Mouse (Mus musculus): ENCODE results near the gene Ppp5c. TPM values are rescaled to one million over a fixed set of nuclear protein-coding genes. Genes with fewer than 3 reads are reported as not detected.
A peak's percentile ranks its signal among the peaks of the same experiment; 100 is the strongest.

Ppp5c gene
- polyA plus RNA-seq, 1 experiment: 126 TPM

DNA sequence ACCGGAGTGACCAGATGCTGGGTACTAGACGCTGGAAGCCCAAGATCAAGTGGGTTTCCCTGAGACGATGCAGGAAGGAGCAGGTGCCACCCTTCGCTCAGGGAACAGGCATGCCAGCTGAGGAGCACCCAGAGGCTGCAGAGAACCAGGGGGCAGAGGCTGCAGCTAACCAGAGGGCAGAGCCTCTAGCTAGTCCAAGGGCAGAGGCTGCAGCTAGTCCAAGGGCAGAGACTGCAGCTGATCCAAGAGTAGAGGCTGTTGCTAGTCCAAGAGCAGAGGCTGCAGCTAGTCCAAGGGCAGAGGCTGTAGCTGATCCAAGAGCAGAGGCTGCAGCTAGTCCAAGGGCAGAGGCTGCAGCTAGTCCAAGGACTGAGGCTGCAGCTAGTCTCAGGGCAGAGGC, 32.4 kb downstream of the Ppp5c start:
- Histone ChIP-seq H3ac (ENCODE audit: control insufficient read depth, insufficient read length) (peak overlapping the region; percentile 17), H3K4me2 (ENCODE audit: low read depth) (peak overlapping the region; percentile 80)

DNA sequence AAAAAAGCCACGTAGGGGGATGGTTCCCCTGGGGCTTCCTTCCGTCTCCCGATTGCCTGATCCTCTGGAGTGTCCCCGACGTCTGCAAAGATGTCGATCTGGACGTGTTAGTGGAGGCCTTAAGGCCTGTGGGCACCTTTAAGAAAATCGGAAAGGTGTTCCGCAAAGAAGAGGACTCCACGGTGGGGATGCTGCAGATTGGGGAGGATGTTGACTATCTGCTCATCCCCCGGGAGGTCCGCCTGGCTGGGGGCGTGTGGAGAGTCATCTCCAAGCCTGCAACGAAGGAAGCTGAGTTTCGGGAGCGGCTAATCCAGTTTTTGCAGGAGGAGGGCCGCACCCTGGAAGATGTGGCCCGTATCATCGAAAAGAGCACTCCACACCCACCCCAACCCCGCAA, 33.3 kb downstream of the Ppp5c start:
- Histone ChIP-seq H3K36me3 (ENCODE audit: control insufficient read depth, insufficient read depth) (no peaks in the 10 kb centered on the region), H3K4me3 (peak overlapping the region; percentile 87), H3ac (ENCODE audit: control insufficient read depth, insufficient read length) (peak overlapping the region; percentile 17), H3K4me2 (ENCODE audit: low read depth) (peak overlapping the region; percentile 80), H3K79me2 (ENCODE audit: control insufficient read depth, insufficient read depth) (peaks cover 18% of the 10 kb centered on the region), H3K27me3 (ENCODE audit: control insufficient read depth, insufficient read depth, insufficient read length) (no peaks in the 10 kb centered on the region)
- TF ChIP-seq SRF (IDR thresholded peaks at IDR 0.05; ENCODE audit: control insufficient read depth, insufficient read length, low read depth): no peak
- no peak for TF ChIP-seq USF1 (IDR thresholded peaks at IDR 0.05; ENCODE audit: low read depth)
- no peak for TF ChIP-seq MAX (IDR thresholded peaks at IDR 0.05; ENCODE audit: low read depth)
- TF ChIP-seq E2F4 (IDR thresholded peaks at IDR 0.05; ENCODE audit: insufficient read depth): no peak
- TF ChIP-seq REST (IDR thresholded peaks at IDR 0.05; ENCODE audit: insufficient read depth, insufficient read length): no peak
- TF ChIP-seq CEBPB (IDR thresholded peaks at IDR 0.05; ENCODE audit: insufficient read depth, poor library complexity, severe bottlenecking): no peak
- TF ChIP-seq MYOD1 (IDR thresholded peaks at IDR 0.05; ENCODE audit: control insufficient read depth in 1 of 3, insufficient read length in 2 of 3, low read depth in 2 of 3): no peak
- TF ChIP-seq TCF12 (IDR thresholded peaks at IDR 0.05; ENCODE audit: insufficient read depth, poor library complexity, severe bottlenecking): no peak
- no peak for TF ChIP-seq TCF3 (IDR thresholded peaks at IDR 0.05; ENCODE audit: insufficient read length, low read depth)
- TF ChIP-seq POLR2AphosphoS2 (IDR thresholded peaks at IDR 0.05; ENCODE audit: insufficient read length, low read depth): no peak
- no peak for TF ChIP-seq POLR2A (IDR thresholded peaks at IDR 0.05; ENCODE audit: insufficient read length, low read depth)
- no peak for TF ChIP-seq MYOG (IDR thresholded peaks at IDR 0.05; ENCODE audit: control insufficient read depth in 1 of 3, insufficient read depth in 1 of 3, insufficient read length in 2 of 3, low read depth in 2 of 3)

More for the DNA sequence above, 32.4 kb downstream of the Ppp5c start:
- Histone ChIP-seq H3K79me2 (ENCODE audit: control insufficient read depth, insufficient read depth) (peaks cover 18% of the 10 kb centered on the region), H3K27me3 (ENCODE audit: control insufficient read depth, insufficient read depth, insufficient read length) (no peaks in the 10 kb centered on the region), H3K36me3 (ENCODE audit: control insufficient read depth, insufficient read depth) (no peaks in the 10 kb centered on the region), H3K4me3 (peak overlapping the region; percentile 87)
- TF ChIP-seq REST (IDR thresholded peaks at IDR 0.05; ENCODE audit: insufficient read depth, insufficient read length) (no peak), POLR2AphosphoS2 (IDR thresholded peaks at IDR 0.05; ENCODE audit: insufficient read length, low read depth) (no peak), MYOG (IDR thresholded peaks at IDR 0.05; ENCODE audit: control insufficient read depth in 1 of 3, insufficient read depth in 1 of 3, insufficient read length in 2 of 3, low read depth in 2 of 3) (peak in 2 of 3 experiments; percentile 37 to 51), POLR2A (IDR thresholded peaks at IDR 0.05; ENCODE audit: insufficient read length, low read depth) (no peak), TCF12 (IDR thresholded peaks at IDR 0.05; ENCODE audit: insufficient read depth, poor library complexity, severe bottlenecking) (no peak), MYOD1 (IDR thresholded peaks at IDR 0.05; ENCODE audit: control insufficient read depth in 1 of 3, insufficient read length in 2 of 3, low read depth in 2 of 3) (peak in 1 of 3 experiments; percentile 16)

DNA sequence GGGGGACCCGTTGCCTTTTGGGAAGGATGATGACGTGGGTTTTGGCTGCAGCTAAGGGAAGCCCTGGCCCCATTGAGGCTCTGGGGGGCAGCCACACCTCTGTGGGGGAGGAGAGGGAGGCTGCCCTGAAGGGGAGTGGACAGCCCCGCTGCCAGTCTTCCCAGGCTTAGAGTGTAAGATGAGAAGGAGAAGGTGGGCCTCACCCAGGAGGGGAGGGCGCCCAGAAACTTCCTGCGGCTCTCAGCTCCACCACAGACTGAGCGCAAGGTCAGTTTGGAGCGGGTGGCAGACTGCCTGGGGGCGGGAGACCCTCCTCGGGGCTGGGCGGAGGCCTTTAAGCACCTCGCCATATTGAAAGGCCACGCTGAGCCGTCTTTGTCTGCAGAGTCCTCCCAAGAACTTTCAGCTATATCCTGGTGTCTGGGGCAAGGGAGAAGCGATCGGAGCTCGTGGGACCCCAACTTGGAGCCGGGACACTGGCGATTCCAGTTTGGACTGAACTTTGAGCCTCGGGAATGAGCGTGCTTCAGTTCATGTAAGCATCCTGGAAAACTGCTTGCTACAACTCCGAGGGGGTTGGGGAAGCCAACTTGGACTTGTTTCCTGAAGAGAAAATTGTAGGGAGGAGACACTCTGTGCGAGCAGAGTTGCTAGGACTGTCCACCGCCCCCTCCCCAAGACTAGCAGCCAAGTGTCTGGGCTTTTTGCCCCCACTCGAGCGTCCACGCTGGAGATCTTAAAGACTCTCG, 33.9 kb downstream of the Ppp5c start:
- Histone ChIP-seq H3K4me3 (peak overlapping the region; percentile 87), H3K4me2 (ENCODE audit: low read depth) (peak overlapping the region; percentile 80), H3K27me3 (ENCODE audit: control insufficient read depth, insufficient read depth, insufficient read length) (no peaks in the 10 kb centered on the region), H3K79me2 (ENCODE audit: control insufficient read depth, insufficient read depth) (peaks cover 18% of the 10 kb centered on the region), H3K36me3 (ENCODE audit: control insufficient read depth, insufficient read depth) (no peaks in the 10 kb centered on the region), H3ac (ENCODE audit: control insufficient read depth, insufficient read length) (peak overlapping the region; percentile 17)
- TF ChIP-seq SRF (IDR thresholded peaks at IDR 0.05; ENCODE audit: control insufficient read depth, insufficient read length, low read depth): no peak
- peak; percentile 82 for TF ChIP-seq POLR2AphosphoS2 (IDR thresholded peaks at IDR 0.05; ENCODE audit: insufficient read length, low read depth)
- TF ChIP-seq POLR2A (IDR thresholded peaks at IDR 0.05; ENCODE audit: insufficient read length, low read depth): peak; percentile 84

DNA sequence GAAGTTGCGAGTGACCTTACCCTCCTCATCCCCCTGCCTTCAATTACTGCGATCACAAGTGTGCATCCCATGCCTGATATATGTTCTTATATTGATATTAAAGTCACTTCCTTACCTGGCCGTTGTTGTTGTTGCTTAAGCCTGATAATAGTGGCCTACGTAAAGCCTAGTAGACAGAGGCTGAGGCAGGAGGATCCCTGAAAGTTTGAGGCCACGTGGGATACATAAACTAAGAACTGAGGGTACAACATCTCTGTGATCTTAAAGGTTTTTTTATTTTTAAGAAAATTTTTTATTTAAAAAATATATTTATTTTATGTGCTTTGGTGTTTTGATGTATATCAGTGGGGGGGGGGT, 35.3 kb downstream of the Ppp5c start, which contains the start of gene Ccdc8:
Gene Ccdc8 (plus strand): TSS at position 258 of the 357 bp plus-strand sequence.
- peak within 1 kb of the TSS; percentile 62 for H3K4me2 ChIP-seq (ENCODE audit: low read depth)
- H3K4me3 ChIP-seq: peak within 1 kb of the TSS; percentile 87
- peaks cover 18% of the 10 kb centered on the region for H3K79me2 ChIP-seq (ENCODE audit: control insufficient read depth, insufficient read depth)
- H3ac ChIP-seq (ENCODE audit: control insufficient read depth, insufficient read length): no peak within 1 kb of the TSS
- no peaks in the 10 kb centered on the region for H3K27me3 ChIP-seq (ENCODE audit: control insufficient read depth, insufficient read depth, insufficient read length)
- no peaks in the 10 kb centered on the region for H3K36me3 ChIP-seq (ENCODE audit: control insufficient read depth, insufficient read depth)
- no peak for TF ChIP-seq CEBPB (IDR thresholded peaks at IDR 0.05; ENCODE audit: insufficient read depth, poor library complexity, severe bottlenecking)
- no peak for TF ChIP-seq MAX (IDR thresholded peaks at IDR 0.05; ENCODE audit: low read depth)
- no peak for TF ChIP-seq POLR2AphosphoS2 (IDR thresholded peaks at IDR 0.05; ENCODE audit: insufficient read length, low read depth)
- TF ChIP-seq E2F4 (IDR thresholded peaks at IDR 0.05; ENCODE audit: insufficient read depth): no peak
- TF ChIP-seq REST (IDR thresholded peaks at IDR 0.05; ENCODE audit: insufficient read depth, insufficient read length): no peak
- no peak for TF ChIP-seq TCF3 (IDR thresholded peaks at IDR 0.05; ENCODE audit: insufficient read length, low read depth)
- TF ChIP-seq MYOD1 (IDR thresholded peaks at IDR 0.05; ENCODE audit: control insufficient read depth in 1 of 3, insufficient read length in 2 of 3, low read depth in 2 of 3): no peak
- TF ChIP-seq MYOG (IDR thresholded peaks at IDR 0.05; ENCODE audit: control insufficient read depth in 1 of 3, insufficient read depth in 1 of 3, insufficient read length in 2 of 3, low read depth in 2 of 3): no peak
- no peak for TF ChIP-seq POLR2A (IDR thresholded peaks at IDR 0.05; ENCODE audit: insufficient read length, low read depth)
- TF ChIP-seq USF1 (IDR thresholded peaks at IDR 0.05; ENCODE audit: low read depth): no peak
- no peak for TF ChIP-seq SRF (IDR thresholded peaks at IDR 0.05; ENCODE audit: control insufficient read depth, insufficient read length, low read depth)
- TF ChIP-seq TCF12 (IDR thresholded peaks at IDR 0.05; ENCODE audit: insufficient read depth, poor library complexity, severe bottlenecking): no peak
